Mouse (Mus musculus) frontal cortex, postnatal 25 days (tissue): ENCODE data around the gene Ptgir.
A peak's percentile ranks its signal among the peaks of the same experiment; 100 is the strongest.
"Not testable (repeated sequence)": the region's sequence is repeated elsewhere in the genome, so short reads cannot be mapped to it uniquely, and the experiment has no call there.

Experiments used
- DNase-seq, 2 experiments: peaks; one replicate each; pipeline ENCODE4 v3.0.0; 2022; ENCODE audit warnings: low spot score in 2 of 2

Ptgir gene

DNA sequence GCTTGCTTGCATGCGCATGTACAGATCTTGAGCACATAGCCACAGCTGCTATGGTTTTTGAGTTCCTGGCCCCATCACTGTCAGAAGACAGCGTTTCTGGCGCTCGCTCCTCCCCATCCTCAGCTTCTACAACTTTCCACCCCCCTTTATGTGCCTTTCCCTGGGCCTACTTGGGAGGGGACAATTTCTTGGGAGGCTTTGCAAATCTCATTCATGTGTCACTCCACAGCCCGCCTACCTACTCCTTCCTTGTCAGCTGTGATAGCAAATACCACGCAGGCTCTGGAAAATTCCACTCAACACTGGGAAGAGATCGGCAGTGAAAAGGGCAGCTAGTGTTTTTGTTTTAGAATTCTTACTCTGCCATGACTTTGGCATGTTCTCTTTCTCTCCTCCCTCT lies 34.0 kb downstream of the Ptgir start:
- DNase-seq, result peak in 1 of 2 experiments; percentile 50

DNA sequence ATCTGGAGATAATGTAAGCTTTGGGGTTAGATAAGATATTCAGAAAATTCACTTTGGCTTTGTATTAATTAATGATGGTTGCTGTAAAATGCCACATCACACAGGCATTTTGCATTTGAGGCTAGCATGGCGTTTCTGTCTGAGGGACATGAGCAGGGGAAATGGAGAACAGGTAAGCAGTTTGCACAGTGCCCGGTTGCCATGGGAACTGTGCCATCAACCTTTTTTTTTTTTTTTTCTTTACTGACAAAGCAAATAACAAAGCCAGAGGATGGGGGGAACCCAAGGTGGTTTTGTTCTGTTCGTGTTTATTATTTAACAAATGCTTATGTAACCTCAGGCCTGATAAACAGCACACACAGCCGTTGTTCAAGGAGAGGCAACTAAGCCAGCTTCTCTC lies 36.6 kb downstream of the Ptgir start:
- DNase-seq, result no peak

DNA sequence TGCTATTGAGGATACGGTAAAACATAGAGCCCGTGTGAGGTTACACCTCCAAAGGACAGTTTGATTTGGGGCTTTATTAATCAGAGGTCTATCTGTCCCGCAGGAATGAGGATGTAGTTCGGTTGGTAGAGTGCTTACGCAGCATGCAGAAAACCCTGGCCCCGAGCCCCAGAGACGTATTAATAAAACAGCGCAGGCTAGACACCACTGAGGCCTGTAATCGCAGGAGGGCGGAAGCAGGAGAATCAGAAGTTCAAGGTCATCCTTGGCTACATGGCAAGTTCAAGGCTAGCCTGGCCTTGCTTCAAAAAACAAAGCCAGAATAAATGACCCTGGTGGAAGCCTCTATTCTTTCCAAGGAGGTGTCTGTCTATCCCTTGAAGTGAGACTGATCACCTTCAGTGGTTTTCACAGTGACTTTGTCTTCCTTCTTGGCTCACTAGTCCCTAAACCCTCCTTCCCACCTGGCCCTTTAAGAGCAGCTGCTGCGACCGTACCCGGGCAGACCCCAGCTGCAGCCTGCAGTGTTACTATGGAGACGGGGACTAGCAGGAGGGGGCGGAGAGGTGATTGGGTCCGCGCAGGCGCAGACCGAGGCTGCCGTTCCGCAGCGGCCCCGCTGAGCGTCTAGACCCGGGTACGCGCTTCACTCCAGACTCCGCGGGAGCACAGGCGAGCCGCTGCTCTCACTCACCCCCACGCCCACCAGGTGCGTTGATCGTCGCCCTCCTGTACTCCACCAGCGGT lies 37.9 kb downstream of the Ptgir start, which contains the start of gene Pnmal2:
Gene Pnmal2 (plus strand): TSS at position 622 of the 747 bp plus-strand sequence.
- DNase-seq, result peak; percentile 68 to 78

DNA sequence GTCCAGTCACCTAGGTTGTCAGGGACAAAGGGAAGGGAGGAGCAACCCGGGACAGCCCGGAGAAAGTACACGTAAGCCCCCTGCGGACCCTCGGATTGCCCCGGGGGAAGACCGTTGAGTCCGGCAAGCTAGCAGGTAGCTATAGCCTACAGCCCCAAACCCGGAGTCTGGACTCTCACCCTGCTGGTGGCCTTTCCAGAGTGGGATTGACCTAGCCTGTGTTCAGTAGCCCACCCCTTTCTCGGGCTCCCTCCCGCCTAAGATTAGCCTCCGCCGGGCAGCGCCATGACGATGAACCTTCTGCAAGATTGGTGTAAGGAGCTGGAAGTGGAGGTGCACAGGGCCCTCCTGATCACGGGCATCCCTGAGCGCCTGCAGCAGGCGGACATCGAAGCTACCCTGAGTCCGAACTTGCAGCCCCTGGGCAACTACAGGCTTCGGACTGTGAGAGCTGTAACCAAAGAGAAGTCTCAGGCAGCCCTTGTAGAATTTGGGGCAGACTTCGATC lies 38.6 kb downstream of the Ptgir start:
- peak in 1 of 2 experiments; percentile 47 for DNase-seq

DNA sequence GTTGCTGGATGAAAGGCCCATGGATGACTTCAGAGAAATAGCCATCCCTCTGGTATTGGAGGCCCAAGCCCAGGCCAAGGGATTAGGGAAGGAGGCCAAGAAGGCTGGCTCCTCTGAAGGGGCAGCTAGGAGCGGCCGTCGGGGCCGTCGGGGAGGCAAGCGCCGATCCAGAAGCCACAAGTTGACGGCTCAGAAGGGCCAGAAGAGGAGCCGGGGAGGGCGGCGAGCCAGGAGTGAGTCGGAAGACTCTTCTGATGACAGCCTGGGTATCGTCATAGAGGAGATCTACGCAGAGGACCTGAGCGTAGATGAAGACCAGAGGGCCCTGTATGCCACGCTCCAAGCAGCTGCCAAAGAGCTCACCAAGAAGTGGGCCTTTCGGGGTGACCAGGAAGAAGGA lies 39.1 kb downstream of the Ptgir start:
- DNase-seq, result no peak

DNA sequence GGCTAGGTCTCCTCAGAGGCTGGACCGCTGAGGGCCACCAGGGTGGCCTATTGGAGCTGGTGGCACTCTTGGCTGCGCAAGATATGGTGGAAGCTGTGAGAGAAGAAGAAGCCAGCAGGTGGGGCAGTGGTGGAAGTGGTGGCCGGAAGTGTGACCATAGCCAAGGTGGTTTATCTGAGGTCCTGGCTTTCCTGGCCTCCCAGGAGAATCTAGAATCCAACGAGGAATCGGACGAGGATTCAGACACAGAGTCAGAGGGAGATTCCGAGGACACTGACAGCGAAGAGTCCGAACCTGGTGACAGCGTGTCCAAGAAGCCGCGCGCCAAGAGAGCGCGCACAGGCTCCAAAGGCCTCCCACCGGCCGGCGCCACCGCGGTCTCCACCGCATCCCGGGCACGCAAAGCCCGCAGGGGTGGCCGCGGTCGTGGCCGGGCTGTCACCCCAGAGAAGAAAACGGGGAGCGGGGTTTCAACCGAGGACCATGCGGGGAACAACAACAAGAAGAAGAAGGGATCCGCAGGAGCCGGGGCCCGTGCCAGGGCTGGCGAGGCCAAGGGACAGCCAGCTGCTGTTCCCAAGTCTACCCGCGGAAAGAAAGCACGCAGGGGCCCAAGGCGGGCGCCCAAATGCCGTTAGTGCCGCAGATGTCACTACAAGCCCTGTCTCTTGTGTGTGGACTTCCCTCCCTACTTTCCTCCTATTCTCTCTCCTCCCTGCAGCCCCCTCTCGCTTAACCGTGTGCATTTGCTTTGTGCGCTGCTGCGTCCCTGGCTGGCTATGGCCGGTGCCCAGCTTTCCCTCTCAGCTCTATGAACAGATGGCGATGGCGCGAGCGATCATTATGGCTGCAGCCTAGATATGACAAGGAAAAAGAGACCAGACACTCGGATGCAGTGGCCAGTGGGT lies 40.4 kb downstream of the Ptgir start:
- DNase-seq, result no peak

DNA sequence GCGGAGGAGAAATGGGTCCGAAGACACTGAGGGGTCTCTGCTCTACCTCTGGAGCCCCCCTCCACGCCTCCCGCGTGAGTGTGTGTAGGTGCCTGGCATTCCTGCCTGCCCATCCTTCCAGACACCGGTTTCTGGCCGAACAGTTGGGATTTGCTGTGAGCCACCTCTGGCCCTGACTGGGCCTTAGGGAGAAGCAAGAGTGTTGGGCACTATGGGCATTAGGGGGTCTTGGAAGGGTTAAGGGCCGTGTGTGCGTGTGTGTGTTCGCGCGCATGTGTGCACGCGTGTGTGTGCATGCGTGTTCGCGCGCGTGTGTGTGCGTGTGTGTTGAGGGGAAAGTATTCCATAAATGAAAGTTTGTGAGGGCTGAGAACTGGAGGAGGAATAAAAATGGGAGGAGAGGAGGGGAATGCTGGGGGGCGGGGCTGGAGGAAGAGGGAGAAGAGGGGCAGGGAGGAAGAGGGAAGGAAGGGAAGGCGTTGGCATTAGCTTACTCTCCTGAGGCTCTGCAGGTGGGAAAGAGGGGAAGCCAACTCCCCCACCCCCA lies 41.1 kb downstream of the Ptgir start:
- no peak for DNase-seq

DNA sequence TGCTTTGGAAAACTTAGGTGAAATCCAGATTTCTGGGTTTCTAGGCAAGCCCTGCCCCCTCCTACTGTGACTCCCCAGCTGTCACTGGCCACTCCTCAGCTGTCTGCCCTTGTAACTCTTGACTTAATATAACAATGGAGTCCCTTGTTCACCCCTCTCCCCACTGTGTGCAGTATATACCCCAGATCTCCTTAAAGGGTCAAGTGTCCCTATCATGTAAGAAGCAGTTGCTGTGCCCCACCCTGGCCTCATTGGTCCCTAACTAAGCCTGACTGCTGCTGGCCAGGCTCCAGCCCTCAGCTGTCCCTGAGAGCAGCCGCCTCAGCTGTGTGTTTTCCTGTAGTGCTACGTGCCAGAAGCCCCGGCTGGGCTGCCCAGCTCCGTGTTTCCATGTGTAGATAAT lies 41.7 kb downstream of the Ptgir start:
- no peak for DNase-seq

DNA sequence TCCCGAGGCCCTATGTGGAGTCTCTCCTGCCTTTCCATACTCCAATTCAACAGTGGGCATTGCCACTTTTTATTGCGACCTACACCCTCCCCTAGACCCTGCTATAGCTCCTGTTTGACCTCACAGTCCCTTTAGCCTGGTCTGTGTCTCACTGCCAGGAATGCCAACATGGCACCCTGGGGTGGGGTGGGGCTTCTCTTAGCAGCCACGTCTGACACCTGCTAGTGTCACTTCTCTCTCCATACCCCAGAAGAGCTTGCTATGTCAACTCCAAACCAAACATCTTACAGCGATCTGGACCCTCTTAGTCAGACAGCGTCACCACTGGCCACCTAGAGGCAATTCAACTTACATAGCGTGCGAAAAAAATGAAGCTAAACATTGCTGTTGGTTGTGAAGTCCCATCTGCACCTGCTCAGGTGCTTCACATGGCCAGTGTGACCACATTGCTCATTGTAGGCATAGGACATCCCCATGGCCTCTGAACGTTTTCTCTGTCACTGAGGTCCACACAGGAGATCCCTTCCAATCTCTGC lies 42.7 kb downstream of the Ptgir start:
- no peak for DNase-seq

DNA sequence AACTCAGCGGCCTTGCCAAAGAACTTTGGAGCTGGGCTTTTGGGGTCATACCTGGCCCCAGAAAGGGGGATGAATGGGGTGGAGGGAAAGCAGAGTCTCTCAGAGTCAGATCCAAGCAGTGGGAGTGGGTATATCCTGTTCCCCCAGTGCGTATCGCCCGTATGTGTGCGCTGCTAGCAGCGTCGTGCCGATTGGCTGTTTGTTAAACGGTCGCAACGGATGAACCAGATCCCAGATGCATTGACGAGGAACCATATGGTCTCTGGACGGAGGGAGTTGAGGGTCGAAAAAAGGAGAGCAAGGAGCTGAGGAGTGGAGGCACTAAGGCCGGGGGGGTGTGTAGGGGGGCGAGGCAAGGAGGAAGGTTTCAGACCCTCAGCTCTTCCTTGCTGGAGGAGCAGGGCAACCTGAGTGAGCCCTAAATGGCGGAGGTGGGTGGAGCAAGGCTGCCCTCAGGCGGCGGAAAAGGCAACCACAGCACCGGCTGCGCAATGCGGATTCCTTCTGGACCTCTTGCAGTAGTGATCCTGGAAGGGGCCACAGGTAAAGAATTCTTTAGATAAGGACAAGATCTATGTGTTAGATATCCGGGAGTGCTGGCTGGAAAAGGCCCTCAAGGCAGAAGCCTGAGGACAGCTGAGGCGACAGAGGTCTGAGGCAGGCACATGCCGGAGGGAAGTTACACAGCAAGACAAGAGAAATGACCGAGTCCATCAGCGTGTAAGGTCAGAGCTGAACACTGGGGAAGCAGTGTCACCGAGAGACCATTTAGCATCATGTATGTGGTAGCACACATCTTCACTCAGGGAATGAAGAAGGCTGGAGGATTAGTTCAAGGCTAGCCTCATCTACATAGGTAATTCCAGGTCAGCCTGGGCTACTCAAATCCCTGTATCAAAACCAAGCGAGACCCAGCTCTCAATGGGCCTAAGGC lies 43.9 kb downstream of the Ptgir start:
- peak; percentile 80 to 91 for DNase-seq

DNA sequence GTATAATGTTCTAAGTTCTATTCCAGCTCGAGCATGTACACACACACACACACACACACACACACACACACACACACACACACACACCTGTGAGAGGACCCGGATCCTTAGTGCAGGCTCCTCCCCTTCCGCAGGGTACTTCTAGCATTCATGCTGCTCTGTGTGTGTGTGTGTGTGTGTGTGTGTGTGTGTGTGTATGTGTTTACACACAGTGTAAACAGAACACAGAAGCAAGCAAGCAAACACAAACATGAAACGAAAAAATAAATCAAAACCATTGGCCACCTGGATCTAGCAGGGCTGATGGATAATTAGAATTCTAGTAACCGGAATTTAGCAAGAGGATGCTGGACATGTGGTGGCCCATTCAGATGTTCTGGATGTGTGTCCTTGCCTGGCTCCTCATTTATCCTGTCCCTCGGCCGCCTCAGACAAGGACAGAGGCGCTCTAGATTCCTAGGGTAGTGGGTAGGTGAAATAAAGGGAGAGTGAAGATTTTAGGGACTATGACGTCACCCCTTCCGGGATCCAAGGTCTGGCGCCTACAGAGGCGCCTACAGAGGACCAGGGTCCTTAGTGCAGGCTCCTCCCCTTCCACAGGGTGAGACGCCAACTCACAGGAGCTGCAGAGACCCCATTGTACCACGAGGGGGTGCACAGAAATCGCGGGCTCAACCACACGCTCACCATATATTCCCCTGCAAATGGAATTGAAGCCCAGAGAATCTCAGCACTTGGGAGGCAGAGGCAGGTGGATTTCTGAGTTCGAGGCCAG lies 44.8 kb downstream of the Ptgir start:
- DNase-seq, result peak; percentile 67 to 80

DNA sequence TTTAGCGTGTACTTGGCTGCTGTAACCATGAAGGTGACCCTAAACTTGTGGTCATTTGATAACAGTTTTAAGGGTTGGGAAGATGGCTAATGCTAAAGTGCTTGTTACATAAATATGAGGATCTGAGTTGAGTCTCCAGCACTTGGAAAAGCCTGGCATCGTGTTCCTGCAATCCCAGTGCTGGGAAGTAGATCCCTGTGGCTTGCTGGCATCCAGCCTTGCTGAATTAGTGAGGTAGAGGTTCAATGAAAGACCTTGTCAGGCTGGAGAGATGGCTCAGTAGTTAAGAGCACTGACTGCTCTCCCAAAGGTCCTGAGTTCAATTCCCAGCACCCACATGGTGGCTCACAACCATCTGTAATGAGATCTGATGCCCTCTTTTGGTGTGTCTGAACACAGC lies 47.5 kb downstream of the Ptgir start:
- not testable (repeated sequence) for DNase-seq

DNA sequence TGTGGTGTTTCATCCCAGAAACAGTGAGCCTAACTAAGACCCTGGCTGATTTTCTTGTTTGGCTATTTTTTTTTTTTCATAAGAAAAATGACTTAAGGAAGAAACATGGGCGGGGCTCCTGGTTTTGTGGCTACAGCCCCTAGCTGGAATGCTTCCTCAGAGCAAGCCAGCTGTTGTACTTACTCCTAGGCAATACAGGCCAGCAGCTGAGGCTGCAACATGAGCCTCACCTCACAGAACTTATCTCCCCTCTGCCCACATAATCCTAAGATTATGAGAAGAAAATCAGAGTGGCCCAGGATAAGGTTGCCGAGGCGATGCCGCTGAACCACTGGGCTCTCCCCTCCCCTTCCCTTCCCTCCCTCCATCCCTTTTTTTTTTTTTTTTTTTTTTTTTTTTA lies 49.4 kb downstream of the Ptgir start:
- DNase-seq, result no peak

DNA sequence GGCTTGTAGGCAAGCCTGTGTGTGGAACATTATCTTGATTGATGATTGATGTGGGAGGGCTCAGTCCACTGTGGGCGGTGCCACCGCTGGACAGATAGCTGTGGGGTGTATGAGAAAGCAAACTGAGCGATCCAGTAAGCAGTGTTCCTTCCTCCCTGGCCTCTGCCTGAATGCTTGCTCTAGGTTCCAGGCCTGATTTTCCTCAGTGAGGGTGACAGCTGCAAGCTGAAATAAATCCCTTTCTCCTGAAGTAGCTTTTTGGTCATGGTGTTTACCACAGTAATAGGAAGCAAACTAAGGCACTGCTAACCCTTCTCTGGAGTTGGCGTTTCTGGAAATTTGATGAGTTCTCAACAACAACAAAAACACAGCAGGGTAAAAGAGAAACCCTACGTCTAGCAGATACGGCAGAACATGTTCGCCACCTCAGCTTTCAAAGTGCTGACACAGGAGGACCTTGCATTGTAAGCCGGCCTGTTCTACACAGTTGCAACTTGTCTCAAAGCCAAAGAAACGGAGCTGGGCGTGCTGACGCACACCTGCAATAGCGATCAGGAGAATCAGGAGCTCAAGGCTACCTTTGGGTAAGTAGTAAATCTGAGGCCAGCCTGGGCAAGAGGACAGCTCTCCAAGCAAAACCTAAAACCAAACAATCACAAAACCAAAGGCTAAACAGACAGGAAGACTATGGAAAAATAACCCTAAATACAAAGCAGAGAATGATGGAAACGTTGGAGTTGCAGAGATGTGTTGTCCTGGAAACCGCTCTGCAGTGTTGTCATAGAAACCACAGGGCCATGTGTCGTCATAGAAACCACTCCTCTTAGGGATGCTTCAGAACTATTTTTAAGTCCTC lies 50.3 kb downstream of the Ptgir start:
- DNase-seq, result peak in 1 of 2 experiments; percentile 34

DNA sequence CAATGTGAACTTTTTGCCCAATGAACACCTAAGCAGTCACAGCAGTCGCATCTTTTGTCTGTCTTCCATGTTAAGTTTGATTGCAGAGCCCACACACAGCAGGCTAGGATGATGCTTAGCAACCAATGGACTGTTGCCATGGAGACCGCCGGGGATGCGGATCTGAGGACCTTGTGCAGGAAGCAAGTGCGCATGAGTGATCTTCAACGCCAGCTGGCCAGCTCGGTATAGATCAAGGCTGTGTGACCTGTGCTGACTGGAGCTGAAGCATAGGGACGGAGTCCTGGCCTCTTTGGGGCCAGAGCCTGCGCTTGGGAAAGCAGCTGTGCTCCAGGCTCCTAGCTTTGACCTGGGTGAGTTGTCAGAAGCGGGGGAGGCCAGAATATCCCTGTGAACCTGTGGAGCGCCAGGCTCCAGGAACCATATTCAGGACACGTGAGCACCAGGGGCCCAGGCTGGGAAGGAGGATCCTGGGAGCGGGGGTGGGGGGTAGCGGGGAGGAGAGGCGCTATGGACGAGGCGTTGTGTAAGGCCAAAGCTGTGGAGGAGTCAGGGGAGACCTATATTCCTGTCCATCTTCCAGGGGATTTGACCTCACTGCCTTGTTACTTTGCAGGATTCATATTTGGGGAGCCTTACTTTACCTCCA lies 53.4 kb downstream of the Ptgir start, which contains the start of gene Pnmal1:
Gene Pnmal1 (plus strand): TSS at position 141 of the 649 bp plus-strand sequence.
- DNase-seq, result peak; percentile 83 to 87
